Mouse (Mus musculus) hematopoietic stem cell, adult 5-6 weeks (primary cell): ENCODE results near the gene Dnmt3l. TPM values are rescaled to one million over a fixed set of nuclear protein-coding genes. Genes with fewer than 3 reads are reported as not detected.
A peak's percentile ranks its signal among the peaks of the same experiment; 100 is the strongest.
"Not testable (repeated sequence)": the region's sequence is repeated elsewhere in the genome, so short reads cannot be mapped to it uniquely, and the experiment has no call there.

ENCODE experiments used
- ATAC-seq, 2 experiments: fragments of 125-278 bp in 1 of 2; replicated peaks in 1 of 2; 2 replicates each; pipeline ENCODE4 v1.8.0; 2016 to 2017; ENCODE audit warnings: inconsistent platforms in 2 of 2, mild to moderate bottlenecking in 2 of 2, moderate number of reproducible peaks in 2 of 2, low read depth in 1 of 2, moderate TSS enrichment in 1 of 2; ENCODE audit not compliant: low FRiP score in 2 of 2, poor library complexity in 2 of 2, severe bottlenecking in 2 of 2, insufficient read depth in 1 of 2, low TSS enrichment in 1 of 2
- total RNA-seq: library from RNA; stranded (forward); fragments of 172-1452, 232-1000 nt; gene quantifications from 2 replicates; pipeline ENCODE4 v1.2.3, GENCODE M21; 2017

Dnmt3l gene
- total RNA-seq, 1 experiment from 2014 or later: 0.94 TPM

- ATAC-seq: not testable (repeated sequence)
Measured at GRCm38 (mm10) chr10:78019984-78020383, 21.8 kb upstream of the Dnmt3l start.

GRCm38 (mm10) chr10:78025453-78025852, 16.3 kb upstream of the Dnmt3l start:
- not testable (repeated sequence) for ATAC-seq

GRCm38 (mm10) chr10:78028129-78028528, 13.6 kb upstream of the Dnmt3l start:
- peak; percentile 73 to 89 for ATAC-seq

GRCm38 (mm10) chr10:78029080-78029479, 12.7 kb upstream of the Dnmt3l start:
- ATAC-seq: no peak

- ATAC-seq: no peak
Measured at GRCm38 (mm10) chr10:78031987-78032386, 9.8 kb upstream of the Dnmt3l start.

GRCm38 (mm10) chr10:78037139-78037538, 4.6 kb upstream of the Dnmt3l start:
- ATAC-seq: no peak

- no peak for ATAC-seq
Measured at GRCm38 (mm10) chr10:78042096-78042495, 349 bp downstream of the Dnmt3l start.

- ATAC-seq: no peak
Measured at GRCm38 (mm10) chr10:78042697-78043405, 1.1 kb downstream of the Dnmt3l start.

- peak; percentile 75 to 86 for ATAC-seq
Measured at GRCm38 (mm10) chr10:78043406-78043836, 1.7 kb downstream of the Dnmt3l start, which contains the start of gene Aire. Aire (minus strand) TSS chr10:78043610.

GRCm38 (mm10) chr10:78044531-78044930, 2.8 kb downstream of the Dnmt3l start:
- no peak for ATAC-seq

GRCm38 (mm10) chr10:78046388-78046787, 4.6 kb downstream of the Dnmt3l start:
- ATAC-seq: no peak

- no peak for ATAC-seq
Measured at GRCm38 (mm10) chr10:78048061-78048730, 6.4 kb downstream of the Dnmt3l start.

GRCm38 (mm10) chr10:78049519-78050035, 7.8 kb downstream of the Dnmt3l start:
- no peak for ATAC-seq

GRCm38 (mm10) chr10:78054633-78055565, 13.2 kb downstream of the Dnmt3l start:
- peak; percentile 46 to 66; a peak in 2 of 4 replicates for ATAC-seq

GRCm38 (mm10) chr10:78057056-78057455, 15.3 kb downstream of the Dnmt3l start:
- ATAC-seq: no peak

GRCm38 (mm10) chr10:78063122-78063521, 21.4 kb downstream of the Dnmt3l start:
- ATAC-seq: no peak

- ATAC-seq: no peak
Measured at GRCm38 (mm10) chr10:78067226-78067625, 25.5 kb downstream of the Dnmt3l start.
